Mouse (Mus musculus): ENCODE data around the gene Car15. TPM values are rescaled to one million over a fixed set of nuclear protein-coding genes. Genes with fewer than 3 reads are reported as not detected.

The Car15 gene
- total RNA-seq, 2 experiments from 2014 or later = 1.4 TPM

- DNase-seq = no peak
- intact Hi-C loops (cut with DNase I) = no loop called here
Measured at GRCm38 (mm10) chr16:17803675-17804448, 34.3 kb downstream of the Car15 start.

DNA sequence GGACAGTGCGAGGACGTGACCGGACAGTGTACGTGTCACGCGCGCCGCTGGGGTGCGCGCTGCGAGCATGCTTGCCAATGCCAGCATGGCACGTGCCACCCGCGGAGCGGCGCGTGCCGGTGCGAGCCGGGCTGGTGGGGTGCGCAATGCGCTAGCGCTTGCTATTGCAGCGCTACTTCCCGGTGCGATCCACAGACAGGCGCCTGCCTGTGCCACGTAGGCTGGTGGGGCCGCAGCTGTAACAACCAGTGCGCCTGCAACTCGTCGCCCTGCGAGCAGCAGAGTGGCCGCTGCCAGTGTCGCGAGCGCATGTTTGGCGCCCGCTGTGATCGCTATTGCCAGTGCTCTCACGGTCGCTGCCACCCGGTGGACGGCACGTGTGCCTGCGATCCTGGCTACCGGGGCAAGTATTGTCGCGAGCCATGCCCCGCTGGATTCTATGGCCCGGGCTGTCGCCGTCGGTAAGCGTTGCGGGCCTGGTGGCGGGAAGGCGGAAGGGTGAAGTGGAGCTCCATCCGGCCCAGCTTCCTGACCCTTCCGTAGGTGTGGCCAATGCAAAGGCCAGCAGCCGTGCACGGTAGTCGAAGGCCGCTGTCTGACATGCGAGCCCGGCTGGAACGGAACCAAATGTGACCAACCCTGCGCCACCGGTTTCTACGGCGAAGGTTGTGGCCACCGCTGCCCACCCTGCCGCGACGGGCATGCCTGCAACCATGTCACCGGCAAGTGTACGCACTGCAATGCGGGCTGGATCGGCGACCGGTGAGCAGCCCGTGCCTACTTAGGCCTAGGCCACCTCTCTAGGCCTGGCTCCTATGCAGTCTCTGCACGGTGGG, 35.1 kb downstream of the Car15 start:
- intact Hi-C loops (cut with DNase I) = no loop called here
- peak; percentile 49 to 57 for DNase-seq

DNA sequence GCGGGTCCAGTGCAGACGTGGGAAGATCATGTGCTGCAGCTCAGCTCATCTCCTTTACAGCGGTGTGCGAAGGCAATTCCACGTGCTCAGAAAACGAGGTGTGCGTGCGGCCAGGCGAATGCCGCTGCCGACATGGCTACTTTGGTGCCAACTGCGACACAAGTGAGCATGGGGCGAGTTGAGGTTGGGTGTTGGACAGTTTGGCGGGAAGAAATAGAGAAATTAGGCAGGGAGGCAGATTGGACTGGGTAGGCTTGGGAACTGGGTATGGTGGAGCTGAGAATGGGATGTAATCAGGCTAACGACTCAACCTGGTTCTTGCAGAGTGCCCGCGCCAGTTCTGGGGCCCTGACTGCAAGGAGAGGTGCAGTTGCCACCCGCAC, 35.7 kb downstream of the Car15 start:
- intact Hi-C loops (cut with DNase I) = no loop called here
- DNase-seq = no peak

GRCm38 (mm10) chr16:17801777-17802455, 36.2 kb downstream of the Car15 start:
- intact Hi-C loops (cut with DNase I) = no loop called here
- no peak for DNase-seq

DNA sequence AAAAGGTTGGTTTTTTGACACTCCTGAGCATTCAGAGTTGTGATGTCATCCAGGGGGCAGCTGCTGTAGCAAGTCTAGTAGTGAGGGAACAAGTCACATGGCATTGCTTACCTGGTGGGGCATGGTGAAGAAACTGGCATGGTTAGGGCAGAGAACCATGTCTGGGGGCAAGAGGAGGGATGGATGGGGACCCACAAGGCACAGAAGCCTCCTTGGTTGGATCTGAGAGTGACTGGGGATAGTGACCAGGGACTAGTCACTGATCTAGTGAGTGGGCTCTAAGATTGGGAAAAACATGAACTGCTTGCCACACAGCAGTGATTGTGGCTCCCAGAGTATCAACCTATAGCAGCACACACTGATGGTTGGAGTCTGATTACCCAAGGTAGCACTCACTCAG, 38.6 kb downstream of the Car15 start:
- intact Hi-C loops (cut with DNase I) = no loop called here
- DNase-seq = no peak

- intact Hi-C loops (cut with DNase I) = no loop called here
- peak; percentile 75 to 77 for DNase-seq
Measured at GRCm38 (mm10) chr16:17798321-17799180, 39.6 kb downstream of the Car15 start.

DNA sequence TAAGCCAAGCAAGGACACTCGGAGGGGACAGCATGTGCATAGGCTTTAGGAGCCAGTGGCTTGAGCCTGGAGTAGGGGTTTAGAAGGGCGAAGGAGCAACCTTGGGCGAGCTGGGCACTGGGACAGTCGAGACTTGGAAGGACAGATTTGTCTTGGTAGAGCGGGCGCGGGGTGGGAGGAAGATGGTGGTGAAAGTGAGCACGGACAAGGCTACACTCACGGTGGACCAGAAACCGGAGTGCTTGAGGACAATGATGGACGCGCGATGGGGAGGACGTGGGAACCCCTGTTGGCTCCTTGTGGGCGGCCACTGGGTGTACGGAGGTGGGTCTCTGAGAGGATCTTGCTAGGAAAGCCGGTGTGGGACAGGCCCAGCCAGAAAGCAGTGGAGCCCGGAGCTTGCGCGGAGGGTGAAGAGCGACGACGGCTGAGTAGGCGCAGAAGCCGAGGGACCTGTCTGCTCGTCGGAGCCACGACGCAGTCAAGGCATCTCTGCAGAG, 40.3 kb downstream of the Car15 start:
- intact Hi-C loops (cut with DNase I) = no loop called here

GRCm38 (mm10) chr16:17796971-17797811, 41.0 kb downstream of the Car15 start, which contains the start of gene Scarf2:
Scarf2 (plus strand) TSS chr16:17797282.
- DNase-seq = peak; percentile 69
- intact Hi-C loops (cut with DNase I) = no loop called here

More for the DNA sequence above, 40.3 kb downstream of the Car15 start:
- DNase-seq = peak; percentile 38 to 57

DNA sequence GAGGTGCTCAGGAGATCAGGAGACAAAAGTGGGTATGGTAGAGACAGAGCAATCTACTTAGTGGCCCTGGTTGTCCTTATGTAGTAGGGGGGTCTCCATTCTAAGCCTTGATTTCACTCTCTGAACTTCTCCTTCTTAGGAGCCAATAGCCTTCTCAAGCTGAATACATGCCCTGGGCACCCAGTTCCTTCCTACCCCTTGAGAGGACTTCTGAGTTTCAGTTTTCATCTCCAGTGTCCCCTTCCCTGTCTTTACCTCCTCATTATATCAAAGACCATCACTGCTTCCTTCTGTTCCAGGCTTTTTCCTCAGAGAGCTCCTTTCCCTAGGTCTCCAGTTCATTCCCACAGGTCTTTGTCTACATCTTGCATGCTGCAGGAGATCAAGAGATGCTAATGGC, 41.6 kb downstream of the Car15 start:
- intact Hi-C loops (cut with DNase I) = no loop called here
- no peak for DNase-seq

GRCm38 (mm10) chr16:17795643-17796042, 42.5 kb downstream of the Car15 start:
- DNase-seq = no peak
- intact Hi-C loops (cut with DNase I) = no loop called here

DNA sequence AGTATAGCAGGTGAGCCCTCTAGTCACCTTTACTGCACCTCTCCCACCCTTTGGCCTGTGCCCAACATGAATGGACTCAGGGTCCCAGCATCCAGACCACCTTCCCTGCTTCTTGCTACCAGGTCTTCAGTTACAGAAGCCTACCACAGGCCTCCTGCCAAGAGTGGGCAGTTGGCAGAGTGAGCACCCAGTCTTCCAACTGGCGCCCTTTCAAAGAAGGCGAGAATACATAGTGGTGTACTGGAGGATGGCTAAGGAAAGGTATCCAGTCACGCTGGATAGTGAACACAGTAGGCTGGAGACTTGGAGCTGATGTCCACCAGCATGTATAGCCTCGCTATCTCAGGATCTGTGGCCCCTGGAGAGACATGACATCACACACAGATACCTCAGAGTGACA, 44.1 kb downstream of the Car15 start:
- DNase-seq = no peak
- intact Hi-C loops (cut with DNase I) = no loop called here

GRCm38 (mm10) chr16:17792728-17793127, 45.4 kb downstream of the Car15 start:
- no peak for DNase-seq
- intact Hi-C loops (cut with DNase I) = no loop called here

- peak in 1 of 2 experiments; percentile 25 for DNase-seq
- intact Hi-C loops (cut with DNase I) = no loop called here
Measured at GRCm38 (mm10) chr16:17785337-17785736, 52.8 kb downstream of the Car15 start.

Other genes with a start within 250 kb of the Car15 start
- 10 to 100 TPM; 29.8 to 31.9 TPM for gene Smpd4, start 219.0 kb downstream of the Car15 start, total RNA-seq (2021)
- 1 to 10 TPM in 1 of 2 experiments, under 1 TPM in 1; 0.74 to 1.0 TPM for gene Ccdc74a, start 191.9 kb downstream of the Car15 start, total RNA-seq (2021)
- gene Med15, start 105.5 kb downstream of the Car15 start, total RNA-seq (2021) = 10 to 100 TPM; 34.7 to 39.1 TPM
- gene Klhl22, start 78.7 kb downstream of the Car15 start, total RNA-seq (2021) = 10 to 100 TPM; 26.9 to 27.6 TPM
- 10 to 100 TPM; 15.1 to 16.0 TPM for gene Scarf2, start 41.1 kb downstream of the Car15 start, total RNA-seq (2021)
- gene B830017H08Rik, start 5.2 kb downstream of the Car15 start, total RNA-seq (2021) = under 1 TPM in 1 of 2 experiments, not detected in 1; 0.22 TPM
- under 1 TPM; 0.17 to 0.19 TPM for gene Gm20518, start 53.3 kb upstream of the Car15 start, total RNA-seq (2021)
- under 1 TPM in 1 of 2 experiments, not detected in 1; 0.07 TPM for gene Tssk1, start 55.9 kb upstream of the Car15 start, total RNA-seq (2021)
- 10 to 100 TPM; 50.8 to 52.7 TPM for gene Dgcr2, start 60.2 kb upstream of the Car15 start, total RNA-seq (2021)
- gene Tssk2, start 60.3 kb upstream of the Car15 start, total RNA-seq (2021) = not detected
- 10 to 100 TPM; 16.3 to 16.5 TPM for gene Ess2, start 73.0 kb upstream of the Car15 start, total RNA-seq (2021)
- not detected for gene Gsc2, start 76.7 kb upstream of the Car15 start, total RNA-seq (2021)
- gene Slc25a1, start 89.9 kb upstream of the Car15 start, total RNA-seq (2021) = 10 to 100 TPM; 12.7 to 13.5 TPM
- gene Vpreb2, start 142.1 kb upstream of the Car15 start, total RNA-seq (2021) = not detected
- gene Dgcr6, start 214.5 kb upstream of the Car15 start, total RNA-seq (2021) = 10 to 100 TPM; 42.8 to 47.4 TPM

Measured in heart, postnatal 10 days (tissue).